Mouse (Mus musculus) cerebellum, postnatal 4 days (tissue): ENCODE measurements at regions not wholly inside any gene's neighbourhood (a gene's known extent, or its start where the extent isn't known, plus 50 kb on each side); places are given as distances from the start of the nearest gene placed in this dataset.

Experiments used
- DNase-seq, 2 experiments: peaks; one replicate each; pipeline ENCODE4 v3.0.0; 2022; ENCODE audit warnings: low spot score in 2 of 2, mixed read lengths in 1 of 2

- no peak for DNase-seq
Observed at GRCm38 (mm10) chr10:24437177-24437576, 158.1 kb upstream of the Ccn2 start.

- no peak for DNase-seq
Observed at GRCm38 (mm10) chr10:24444572-24444971, 150.7 kb upstream of the Ccn2 start.

- no peak for DNase-seq
Observed at GRCm38 (mm10) chr10:24445036-24445435, 150.2 kb upstream of the Ccn2 start.

GRCm38 (mm10) chr10:24446168-24446567, 149.1 kb upstream of the Ccn2 start:
- DNase-seq: no peak

- no peak for DNase-seq
Observed at GRCm38 (mm10) chr10:24447135-24447534, 148.1 kb upstream of the Ccn2 start.

GRCm38 (mm10) chr10:24448001-24448561, 147.2 kb upstream of the Ccn2 start:
- DNase-seq: no peak

- DNase-seq: no peak
Observed at GRCm38 (mm10) chr10:24453507-24453906, 141.7 kb upstream of the Ccn2 start.

- no peak for DNase-seq
Observed at GRCm38 (mm10) chr10:24458667-24459066, 136.6 kb upstream of the Ccn2 start.

- no peak for DNase-seq
Observed at GRCm38 (mm10) chr10:24463873-24464272, 131.4 kb upstream of the Ccn2 start.

- no peak for DNase-seq
Observed at GRCm38 (mm10) chr10:24464377-24464776, 130.9 kb upstream of the Ccn2 start.

- no peak for DNase-seq
Observed at GRCm38 (mm10) chr10:24469741-24470140, 125.5 kb upstream of the Ccn2 start.

- no peak for DNase-seq
Observed at GRCm38 (mm10) chr10:24471521-24471920, 123.7 kb upstream of the Ccn2 start.

GRCm38 (mm10) chr10:24476288-24476687, 119.0 kb upstream of the Ccn2 start:
- no peak for DNase-seq

GRCm38 (mm10) chr10:24478535-24478934, 116.7 kb upstream of the Ccn2 start:
- DNase-seq: no peak

GRCm38 (mm10) chr10:24479148-24479547, 116.1 kb upstream of the Ccn2 start:
- DNase-seq: no peak

- DNase-seq: no peak
Observed at GRCm38 (mm10) chr10:24481926-24482612, 113.2 kb upstream of the Ccn2 start.

- no peak for DNase-seq
Observed at GRCm38 (mm10) chr10:24483053-24483452, 112.2 kb upstream of the Ccn2 start.

GRCm38 (mm10) chr10:24484101-24484660, 111.1 kb upstream of the Ccn2 start:
- no peak for DNase-seq

GRCm38 (mm10) chr10:24485461-24485860, 109.8 kb upstream of the Ccn2 start:
- DNase-seq: no peak

GRCm38 (mm10) chr10:24486224-24486623, 109.0 kb upstream of the Ccn2 start:
- DNase-seq: no peak

GRCm38 (mm10) chr10:24487915-24488314, 107.3 kb upstream of the Ccn2 start:
- DNase-seq: no peak

- no peak for DNase-seq
Observed at GRCm38 (mm10) chr10:24490432-24490831, 104.8 kb upstream of the Ccn2 start.

- no peak for DNase-seq
Observed at GRCm38 (mm10) chr10:24491848-24492247, 103.4 kb upstream of the Ccn2 start.
